Mouse (Mus musculus) forelimb bud, embryonic 11.5 days (tissue): ENCODE results near the gene Olfr1415.
"Not testable (repeated sequence)": the region's sequence is repeated elsewhere in the genome, so short reads cannot be mapped to it uniquely, and the experiment has no call there.

ENCODE experiments used
- DNase-seq: peaks from one replicate; pipeline ENCODE4 v3.0.0-alpha.2; 2012; ENCODE audit warnings: low read depth, low spot score

The Olfr1415 gene

GRCm38 (mm10) chr1:92496001-92496400 lies at the start of gene Olfr1415:
Olfr1415 (minus strand) TSS chr1:92496101.
- no peak for DNase-seq

- DNase-seq = no peak
Observed at GRCm38 (mm10) chr1:92539071-92539470, 43.2 kb upstream of the Olfr1415 start.

- no peak for DNase-seq
Observed at GRCm38 (mm10) chr1:92536972-92537371, 41.1 kb upstream of the Olfr1415 start.

GRCm38 (mm10) chr1:92523764-92524163 lies 27.9 kb upstream of the Olfr1415 start:
- no peak for DNase-seq

GRCm38 (mm10) chr1:92521376-92521775 lies 25.5 kb upstream of the Olfr1415 start:
- DNase-seq = peak; percentile 51

- DNase-seq = no peak
Observed at GRCm38 (mm10) chr1:92519046-92519445, 23.1 kb upstream of the Olfr1415 start.

- no peak for DNase-seq
Observed at GRCm38 (mm10) chr1:92518561-92518960, 22.7 kb upstream of the Olfr1415 start, which contains the start of gene Olfr1414. Olfr1414 (minus strand) TSS chr1:92518661.

GRCm38 (mm10) chr1:92515390-92515789 lies 19.5 kb upstream of the Olfr1415 start:
- no peak for DNase-seq

GRCm38 (mm10) chr1:92511646-92512045 lies 15.7 kb upstream of the Olfr1415 start:
- DNase-seq = not testable (repeated sequence)

- no peak for DNase-seq
Observed at GRCm38 (mm10) chr1:92485013-92485412, 10.9 kb downstream of the Olfr1415 start, which contains the start of gene Olfr1416. Olfr1416 (minus strand) TSS chr1:92485113.

GRCm38 (mm10) chr1:92474066-92474578 lies 21.8 kb downstream of the Olfr1415 start:
- DNase-seq = no peak

GRCm38 (mm10) chr1:92473165-92474041 lies 22.5 kb downstream of the Olfr1415 start, which contains the start of gene Ndufa10:
Ndufa10 (minus strand) TSS chr1:92473860.
- peak; percentile 93 for DNase-seq

GRCm38 (mm10) chr1:92468891-92469290 lies 27.0 kb downstream of the Olfr1415 start:
- no peak for DNase-seq

GRCm38 (mm10) chr1:92458416-92458815 lies 37.5 kb downstream of the Olfr1415 start:
- DNase-seq = no peak

- DNase-seq = no peak
Observed at GRCm38 (mm10) chr1:92457758-92458157, 38.1 kb downstream of the Olfr1415 start.

- peak; percentile 57 for DNase-seq
Observed at GRCm38 (mm10) chr1:92453751-92454445, 42.0 kb downstream of the Olfr1415 start.

GRCm38 (mm10) chr1:92448293-92448692 lies 47.6 kb downstream of the Olfr1415 start:
- no peak for DNase-seq

- no peak for DNase-seq
Observed at GRCm38 (mm10) chr1:92441453-92442063, 54.3 kb downstream of the Olfr1415 start.

GRCm38 (mm10) chr1:92440066-92440750 lies 55.7 kb downstream of the Olfr1415 start:
- no peak for DNase-seq
